Mouse (Mus musculus) hindbrain, embryonic 13.5 days (tissue): Measurements from ENCODE around the gene Sgsm1. TPM values are rescaled to one million over a fixed set of nuclear protein-coding genes. Genes with fewer than 3 reads are reported as not detected.

ENCODE experiments used
- ATAC-seq: fragments of 200-750 bp; cut with Nextera tagmentation; 2 replicates; pipeline ENCODE4 v1.8.0; 2017; ENCODE audit warnings: moderate TSS enrichment; ENCODE audit not compliant: low FRiP score
- H3K27ac ChIP-seq: fragments of 300-500 bp; sonication (generic); 2 replicates; pipeline ENCODE4 v1.5.1; 2015; ENCODE audit warnings: inconsistent platforms, mild to moderate bottlenecking, moderate library complexity
- H3K27me3 ChIP-seq: fragments of 300-500 bp; sonication (generic); 2 replicates; pipeline ENCODE4 v1.6.1; 2015; ENCODE audit warnings: mild to moderate bottlenecking, inconsistent platforms
- H3K36me3 ChIP-seq: fragments of 300-500 bp; sonication (generic); 2 replicates; pipeline ENCODE4 v1.6.1; 2015; ENCODE audit warnings: mild to moderate bottlenecking, inconsistent platforms
- H3K4me1 ChIP-seq: fragments of 300-500 bp; sonication (generic); replicated peaks from 2 replicates; pipeline ENCODE4 v1.6.1; 2015; ENCODE audit warnings: inconsistent platforms
- H3K4me2 ChIP-seq: fragments of 300-500 bp; sonication (generic); 2 replicates; pipeline ENCODE4 v1.6.1; 2015; ENCODE audit warnings: inconsistent platforms, mild to moderate bottlenecking, moderate library complexity
- H3K4me3 ChIP-seq: fragments of 300-500 bp; sonication (generic); 2 replicates; pipeline ENCODE4 v1.5.1; 2015; ENCODE audit warnings: mild to moderate bottlenecking, inconsistent platforms
- H3K9ac ChIP-seq: fragments of 300-500 bp; sonication (generic); 2 replicates; pipeline ENCODE4 v1.6.1; 2015; ENCODE audit warnings: mild to moderate bottlenecking, inconsistent platforms
- H3K9me3 ChIP-seq: fragments of 300-500 bp; sonication (generic); 2 replicates; pipeline ENCODE4 v1.6.1; 2016; ENCODE audit warnings: inconsistent platforms
- WGBS: fragments of 180-500 bp; shearing (Covaris S2); methylation state at CpG from one replicate; pipeline ENCODE4 v1.1.7; 2015; 5-methylcytosine and 5-hydroxymethylcytosine counted together
- polyA plus RNA-seq: library from polyadenylated mRNA; unstranded; fragments of >200 nt; fragmentation: Nextera tagmentation; extraction: Ambion mirVana; gene quantifications from 2 replicates; pipeline ENCODE4 v1.2.1, GENCODE M21; 2015

The Sgsm1 gene
- polyA plus RNA-seq, 1 experiment from 2014 or later = 14.2 TPM

DNA sequence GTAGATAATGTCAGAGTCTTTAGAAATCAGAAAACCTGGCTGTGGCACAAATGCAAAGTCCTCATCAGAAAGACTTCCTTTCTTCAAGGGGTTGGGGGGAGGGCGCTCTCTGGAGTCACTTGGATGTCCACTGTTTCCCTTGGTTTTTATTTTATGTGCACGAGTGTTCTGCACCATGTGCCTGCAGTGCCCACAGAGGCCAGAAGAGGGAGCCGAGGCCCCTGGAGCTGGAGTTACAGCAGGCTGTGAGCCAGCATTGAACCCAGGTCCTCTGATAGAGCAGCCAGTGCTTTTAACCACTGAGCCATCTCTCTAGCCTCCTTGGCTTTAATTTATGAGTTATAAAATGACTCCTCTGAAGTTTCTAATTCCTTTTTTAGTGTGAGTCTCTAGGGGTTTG lies 40.5 kb downstream of the Sgsm1 start:
- H3K9me3 ChIP-seq = no peaks in the 10 kb centered on the region
- no peak for ATAC-seq
- no peaks in the 10 kb centered on the region for H3K4me1 ChIP-seq
- H3K27me3 ChIP-seq = no peaks in the 10 kb centered on the region
- peaks cover 63% of the 10 kb centered on the region for H3K36me3 ChIP-seq
- no peak overlapping the region for H3K4me3 ChIP-seq
- WGBS = 81% methylated on average over 3 of the region's 3 CpGs
- no peak overlapping the region for H3K27ac ChIP-seq
- no peak overlapping the region for H3K4me2 ChIP-seq
- no peak overlapping the region for H3K9ac ChIP-seq

DNA sequence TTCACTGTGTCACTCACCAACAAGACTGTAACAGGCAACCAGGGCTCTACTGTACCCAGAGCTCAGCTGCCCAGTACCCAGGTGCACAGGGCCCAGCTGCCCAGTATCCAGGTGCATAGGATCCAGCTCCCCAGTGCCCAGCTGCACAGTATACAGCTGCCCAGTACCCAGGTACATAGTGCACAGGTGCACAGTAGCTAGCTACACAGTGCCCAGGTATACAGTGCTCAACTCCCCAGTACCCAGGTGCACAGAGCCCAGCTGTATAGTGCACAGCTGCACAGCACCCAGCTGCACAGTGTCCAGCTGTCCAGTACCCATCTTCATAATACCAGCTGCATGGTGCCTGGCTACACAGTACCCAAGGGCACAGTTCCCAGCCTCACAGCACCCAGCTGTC lies 42.3 kb downstream of the Sgsm1 start:
- Histone ChIP-seq H3K27me3 (no peaks in the 10 kb centered on the region), H3K36me3 (peaks cover 62% of the 10 kb centered on the region), H3K27ac (no peak overlapping the region), H3K4me1 (no peaks in the 10 kb centered on the region), H3K4me2 (no peak overlapping the region), H3K4me3 (no peak overlapping the region), H3K9ac (no peak overlapping the region), H3K9me3 (no peaks in the 10 kb centered on the region)
- no peak for ATAC-seq

DNA sequence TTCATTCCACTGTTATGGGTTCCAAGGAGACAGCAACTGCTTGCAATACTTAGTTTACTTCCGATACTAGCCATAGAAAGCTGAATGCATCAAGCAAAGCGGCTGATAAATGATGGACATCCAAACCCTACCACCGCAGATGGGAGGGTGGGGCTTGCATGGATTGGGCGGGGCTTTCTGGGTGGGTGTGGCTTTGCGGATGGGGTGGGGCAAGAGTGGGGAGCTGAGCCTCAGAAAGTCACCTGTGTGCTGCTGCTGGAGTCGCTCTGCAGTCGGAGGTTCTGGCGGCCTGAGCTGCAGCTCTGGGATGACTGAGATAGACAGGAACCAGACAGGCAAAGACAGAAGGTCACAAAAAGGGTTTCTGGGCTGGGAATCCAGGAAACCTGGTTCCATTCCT lies 44.9 kb downstream of the Sgsm1 start:
- no peak for ATAC-seq
- Histone ChIP-seq H3K27me3 (no peaks in the 10 kb centered on the region), H3K4me1 (no peaks in the 10 kb centered on the region), H3K4me3 (no peak overlapping the region), H3K9ac (no peak overlapping the region), H3K36me3 (peaks cover 75% of the 10 kb centered on the region), H3K27ac (no peak overlapping the region), H3K4me2 (no peak overlapping the region), H3K9me3 (no peaks in the 10 kb centered on the region)
- 86% methylated on average over 8 of the region's 8 CpGs for WGBS

DNA sequence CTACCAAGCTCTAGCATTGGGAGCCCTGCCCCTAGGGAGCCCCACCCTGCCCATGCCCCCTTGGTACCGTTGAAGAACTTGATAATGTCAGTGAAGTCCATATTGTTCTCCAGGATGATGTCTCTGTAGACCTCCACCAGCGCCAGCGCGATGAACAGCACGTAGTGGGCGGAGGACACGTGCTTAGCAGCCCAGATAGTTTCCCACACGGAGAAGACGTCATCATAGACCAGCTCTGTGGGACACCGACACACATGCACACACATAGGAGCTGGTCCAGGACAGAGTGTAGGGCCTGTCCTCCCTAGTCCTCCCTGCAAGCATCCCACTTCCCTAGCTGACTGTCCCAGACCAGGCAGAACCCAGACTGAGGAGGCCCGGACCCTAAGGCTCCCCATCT lies 59.8 kb downstream of the Sgsm1 start:
- 96% methylated on average over 11 of the region's 11 CpGs for WGBS
- H3K36me3 ChIP-seq = peaks cover 85% of the 10 kb centered on the region
- no peaks in the 10 kb centered on the region for H3K27me3 ChIP-seq
- no peak overlapping the region for H3K27ac ChIP-seq
- H3K4me3 ChIP-seq = no peak overlapping the region
- no peaks in the 10 kb centered on the region for H3K9me3 ChIP-seq
- ATAC-seq = no peak
- no peaks in the 10 kb centered on the region for H3K4me1 ChIP-seq
- no peak overlapping the region for H3K4me2 ChIP-seq
- H3K9ac ChIP-seq = no peak overlapping the region

DNA sequence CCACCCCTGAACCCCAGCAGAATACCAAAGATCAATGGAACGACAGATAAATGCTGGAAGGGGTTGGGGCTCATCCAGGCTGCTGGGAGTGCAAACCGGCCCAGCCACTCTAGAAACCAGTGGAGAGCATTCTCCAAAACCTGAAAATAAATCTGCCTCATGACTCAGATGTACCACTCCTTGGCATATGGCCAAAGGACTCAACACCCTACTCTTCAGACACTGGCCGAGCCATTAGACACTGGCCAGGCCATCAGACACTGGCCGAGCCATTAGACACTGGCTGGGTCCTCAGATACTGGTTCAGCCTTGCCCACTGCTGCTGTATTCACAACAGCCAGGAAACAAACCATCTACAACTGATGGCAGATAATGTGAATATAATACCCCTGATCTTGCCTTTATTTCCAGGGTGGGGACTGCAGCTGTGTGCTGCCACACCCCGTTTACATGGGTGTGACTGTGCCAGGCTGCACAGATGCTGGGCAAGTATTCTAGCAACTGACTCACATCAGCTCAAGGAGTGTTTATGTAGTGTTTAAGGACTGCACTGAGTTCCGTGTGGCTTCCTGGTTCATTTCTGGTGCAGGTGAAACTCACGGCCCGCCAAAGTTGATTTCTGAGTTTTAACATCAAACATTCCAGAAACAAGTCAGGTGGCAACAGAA lies 61.2 kb downstream of the Sgsm1 start:
- H3K4me3 ChIP-seq = no peak overlapping the region
- H3K9me3 ChIP-seq = no peaks in the 10 kb centered on the region
- no peak overlapping the region for H3K9ac ChIP-seq
- peaks cover 80% of the 10 kb centered on the region for H3K36me3 ChIP-seq
- no peaks in the 10 kb centered on the region for H3K4me1 ChIP-seq
- 89% methylated on average over 8 of the region's 8 CpGs for WGBS
- no peak overlapping the region for H3K4me2 ChIP-seq
- no peaks in the 10 kb centered on the region for H3K27me3 ChIP-seq
- ATAC-seq = no peak
- H3K27ac ChIP-seq = no peak overlapping the region

DNA sequence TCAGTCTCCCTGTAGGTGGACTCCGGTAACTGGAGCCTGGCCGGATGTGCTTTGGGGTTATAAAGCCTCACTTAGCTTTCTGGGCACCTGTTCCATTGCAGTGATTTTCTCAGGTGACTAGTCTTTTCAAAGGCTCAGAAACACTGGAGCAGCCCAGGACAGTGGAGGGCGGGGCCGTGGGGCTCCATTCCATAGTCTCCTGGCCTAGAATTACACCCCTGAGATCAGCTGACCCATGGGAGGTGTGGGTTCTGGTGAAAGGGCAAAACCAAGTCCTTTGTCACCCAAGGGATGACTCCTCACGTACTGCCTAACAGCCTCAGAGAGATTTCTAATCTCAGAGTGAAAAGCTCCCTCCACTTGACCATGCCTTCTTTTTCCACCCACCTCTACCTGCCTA lies 80.4 kb downstream of the Sgsm1 start:
- peaks cover 18% of the 10 kb centered on the region for H3K4me1 ChIP-seq
- no peaks in the 10 kb centered on the region for H3K36me3 ChIP-seq
- H3K4me2 ChIP-seq = no peak overlapping the region
- H3K4me3 ChIP-seq = no peak overlapping the region
- no peaks in the 10 kb centered on the region for H3K9me3 ChIP-seq
- H3K27me3 ChIP-seq = no peaks in the 10 kb centered on the region
- no peak for ATAC-seq
- 84% methylated on average over 5 of the region's 5 CpGs for WGBS
- H3K9ac ChIP-seq = no peak overlapping the region
- no peak overlapping the region for H3K27ac ChIP-seq

DNA sequence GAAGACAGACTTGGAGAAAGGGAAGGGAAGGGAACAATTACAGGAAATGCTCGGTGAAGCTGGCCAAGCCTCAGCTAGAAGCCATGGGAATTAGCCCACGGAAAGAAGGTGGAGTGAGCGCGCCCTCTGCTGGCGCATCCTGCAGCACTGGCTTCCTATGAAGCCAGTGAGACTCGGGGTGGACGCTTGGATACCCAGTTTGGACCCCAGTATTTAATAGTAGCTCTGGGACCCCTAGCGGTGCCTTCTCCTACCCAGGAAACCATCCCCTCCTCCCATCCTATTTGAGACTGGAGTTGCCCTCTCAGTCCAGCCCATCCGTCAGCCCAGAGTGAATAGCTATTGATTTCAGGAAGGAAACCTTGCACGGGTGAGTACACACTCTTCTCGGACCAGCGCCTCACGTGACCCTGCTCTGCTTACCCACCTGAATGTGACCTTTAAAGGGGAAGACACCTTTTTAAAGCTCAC lies 83.9 kb downstream of the Sgsm1 start, which contains the start of gene Tmem211:
Gene Tmem211 (plus strand): TSS at position 278 of the 471 bp plus-strand sequence.
- peak; percentile 81 for ATAC-seq
- peak within 1 kb of the TSS; percentile 51 for H3K4me2 ChIP-seq
- under 1% methylated on average over 13 of the region's 13 CpGs for WGBS
- H3K27me3 ChIP-seq = no peaks in the 10 kb centered on the region
- no peaks in the 10 kb centered on the region for H3K9me3 ChIP-seq
- peak within 1 kb of the TSS; percentile 23 for H3K4me3 ChIP-seq
- H3K27ac ChIP-seq = peak within 1 kb of the TSS; percentile 60
- H3K4me1 ChIP-seq = peaks cover 18% of the 10 kb centered on the region
- peak within 1 kb of the TSS; percentile 61 for H3K9ac ChIP-seq
- H3K36me3 ChIP-seq = no peaks in the 10 kb centered on the region

DNA sequence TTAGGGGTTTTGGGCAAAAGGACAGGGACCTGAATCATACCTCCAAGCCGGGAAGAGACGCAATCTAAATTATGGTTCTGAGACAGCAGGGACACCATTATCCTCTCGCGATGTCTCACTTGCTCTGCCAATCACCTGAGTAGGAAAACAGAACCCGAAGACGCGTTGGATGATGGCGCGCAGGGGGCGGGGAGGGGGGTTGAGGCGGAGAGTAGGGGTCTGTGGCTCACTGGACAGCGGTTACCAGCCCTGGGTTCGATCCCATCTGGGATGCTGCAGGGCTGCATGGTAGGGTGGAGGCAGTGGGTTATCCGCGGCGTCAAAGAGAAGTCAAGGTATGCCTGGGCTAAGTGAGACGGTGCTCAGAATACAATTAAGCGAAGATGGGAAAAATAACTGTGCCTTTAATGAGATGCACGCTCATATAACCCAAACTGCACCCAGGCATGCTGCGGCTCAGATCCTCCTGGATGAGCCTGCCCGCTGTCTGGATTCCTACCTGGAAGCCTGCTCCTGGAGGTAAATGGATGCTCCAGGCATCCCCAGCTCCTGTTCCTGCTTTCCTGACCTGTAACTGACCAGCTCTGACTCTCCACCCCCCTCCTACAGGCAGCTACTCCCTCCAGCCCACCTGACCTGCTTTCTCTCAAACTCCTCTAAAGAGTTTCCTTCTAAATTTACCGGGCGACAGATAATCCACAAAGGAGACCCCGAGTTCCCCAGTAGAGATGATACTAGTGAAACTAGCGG lies 84.7 kb downstream of the Sgsm1 start:
- Histone ChIP-seq H3K27me3 (peaks cover 5% of the 10 kb centered on the region; the same call in 1 of the 2 replicates), H3K4me2 (peak overlapping the region; percentile 51), H3K4me1 (peaks cover 18% of the 10 kb centered on the region), H3K9ac (peak overlapping the region; percentile 61), H3K4me3 (peak overlapping the region; percentile 23), H3K36me3 (no peaks in the 10 kb centered on the region), H3K27ac (peak overlapping the region; percentile 60), H3K9me3 (no peaks in the 10 kb centered on the region)
- WGBS = 11% methylated on average over 25 of the region's 25 CpGs
- peak; percentile 17; the same call in 1 of the 2 replicates for ATAC-seq

DNA sequence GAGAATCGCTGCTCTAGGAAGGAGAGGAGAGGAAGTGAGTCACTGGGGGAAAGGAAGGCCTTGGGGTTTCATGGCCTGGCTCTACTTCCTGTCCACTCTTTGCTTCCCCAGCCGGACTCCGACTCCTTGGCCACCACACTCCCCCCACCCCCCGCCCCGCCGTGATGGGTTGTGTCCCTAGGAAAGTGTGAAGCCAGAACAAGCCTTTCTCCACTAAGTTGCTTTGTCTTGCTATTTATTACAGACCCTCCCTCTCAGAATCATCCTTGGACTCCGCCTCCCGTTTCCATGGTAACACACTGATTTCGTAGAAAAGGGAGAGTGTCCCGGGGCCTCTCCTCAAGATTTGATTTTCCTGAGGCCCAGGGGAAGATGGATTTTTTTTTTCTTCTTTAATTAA lies 85.3 kb downstream of the Sgsm1 start:
- Histone ChIP-seq H3K4me1 (peaks cover 24% of the 10 kb centered on the region), H3K9me3 (no peaks in the 10 kb centered on the region), H3K4me2 (no peak overlapping the region), H3K27ac (no peak overlapping the region), H3K36me3 (no peaks in the 10 kb centered on the region), H3K9ac (no peak overlapping the region), H3K4me3 (no peak overlapping the region), H3K27me3 (peaks cover 11% of the 10 kb centered on the region; the same call in 1 of the 2 replicates)
- no peak for ATAC-seq
- 14% methylated on average over 10 of the region's 10 CpGs for WGBS

DNA sequence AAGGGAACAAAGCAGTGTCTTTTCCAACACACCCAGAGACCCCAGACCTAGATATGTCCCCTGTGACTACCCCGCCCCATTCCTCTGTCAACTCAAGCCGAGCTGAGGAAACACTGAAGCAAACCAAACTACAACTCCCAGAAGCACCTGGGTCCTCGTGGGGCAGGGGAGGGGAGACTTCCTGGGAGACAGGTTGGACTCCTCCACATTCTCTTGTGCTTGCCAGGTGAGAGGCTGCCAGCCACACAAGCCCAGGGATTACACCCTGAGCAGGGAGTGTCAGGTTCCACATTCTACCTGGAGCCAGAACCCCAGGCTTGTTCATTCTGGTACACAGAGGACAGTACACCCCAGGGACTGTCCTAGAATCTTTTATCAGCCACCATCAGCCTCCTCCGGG lies 86.7 kb downstream of the Sgsm1 start:
- WGBS = 60% methylated on average over 4 of the region's 4 CpGs
- no peak for ATAC-seq
- H3K4me1 ChIP-seq = peaks cover 25% of the 10 kb centered on the region

DNA sequence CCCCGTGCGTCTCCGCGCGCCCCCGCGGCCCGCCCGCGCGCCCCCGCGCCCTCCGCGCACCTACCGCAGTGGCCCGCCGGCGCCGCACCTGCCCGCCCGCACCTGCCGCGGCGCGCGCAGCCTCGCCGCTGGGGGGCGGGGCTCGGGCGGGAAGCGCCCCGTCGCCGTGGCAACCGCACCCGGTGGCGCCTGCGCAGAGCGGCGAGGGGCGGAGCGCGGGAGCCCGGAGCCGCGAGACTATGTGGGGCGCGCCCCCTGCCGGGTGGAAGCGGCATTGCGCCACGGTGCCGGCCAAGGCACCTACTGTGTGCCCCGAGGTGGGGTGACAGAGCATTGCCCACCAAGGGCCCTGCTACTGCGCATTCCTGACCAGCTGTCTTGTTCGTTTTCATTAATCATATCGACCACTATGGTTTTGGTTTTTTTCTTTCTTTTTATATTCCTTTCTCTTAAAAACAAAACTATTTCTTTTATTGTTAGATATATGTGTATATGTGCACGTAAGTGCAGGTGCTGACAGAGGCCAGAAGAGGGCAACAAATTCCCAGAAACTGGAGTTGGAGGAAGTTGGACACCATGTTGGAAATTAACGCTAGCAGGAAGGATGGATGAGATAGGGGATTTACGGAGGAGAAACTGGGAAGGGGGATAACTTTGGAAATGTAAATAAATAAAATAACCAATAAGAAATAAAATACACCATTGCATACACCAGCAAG lies 89.3 kb downstream of the Sgsm1 start, which contains the start of gene 2900026A02Rik:
Gene 2900026A02Rik (minus strand): TSS at position 90 of the 719 bp plus-strand sequence.
- 9% methylated on average over 48 of the region's 62 CpGs for WGBS
- Histone ChIP-seq H3K4me3 (peak within 1 kb of the TSS; percentile 57), H3K27me3 (peaks cover 21% of the 10 kb centered on the region), H3K36me3 (no peaks in the 10 kb centered on the region), H3K9me3 (no peaks in the 10 kb centered on the region), H3K27ac (no peak within 1 kb of the TSS), H3K4me1 (peaks cover 18% of the 10 kb centered on the region), H3K9ac (peak within 1 kb of the TSS; percentile 70), H3K4me2 (peak within 1 kb of the TSS; percentile 86)
- ATAC-seq = peak; percentile 37; the same call in 1 of the 2 replicates

More for the DNA sequence above, 86.7 kb downstream of the Sgsm1 start:
- no peak overlapping the region for H3K4me2 ChIP-seq
- H3K9ac ChIP-seq = no peak overlapping the region
- no peak overlapping the region for H3K4me3 ChIP-seq
- no peaks in the 10 kb centered on the region for H3K9me3 ChIP-seq
- no peak overlapping the region for H3K27ac ChIP-seq
- peaks cover 21% of the 10 kb centered on the region for H3K27me3 ChIP-seq
- no peaks in the 10 kb centered on the region for H3K36me3 ChIP-seq
